Comparison of ENCODE assay signal across 8 mouse cellular contexts in the genomic region with DNA sequence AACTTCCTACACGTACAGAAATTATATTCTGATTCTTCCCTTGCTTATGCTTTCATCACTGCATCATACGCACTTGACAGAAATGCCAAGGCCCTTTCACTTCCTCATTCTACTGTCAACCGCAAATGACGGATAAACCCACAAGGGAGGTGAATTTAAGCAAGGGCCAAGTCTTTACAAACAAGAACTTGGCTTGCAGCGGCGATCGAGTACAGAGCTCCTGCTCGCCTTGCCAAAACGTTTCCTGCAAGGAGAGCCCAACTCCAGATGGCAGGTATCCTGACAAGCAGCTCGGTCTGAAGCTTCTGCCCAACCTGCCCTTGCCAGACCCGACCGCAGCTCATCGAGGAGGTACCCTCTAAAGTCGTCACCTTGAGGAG. TPM values are rescaled to one million over a fixed set of nuclear protein-coding genes. Genes with fewer than 3 reads are reported as not detected.
DNase-seq lines count a peak whose midpoint lies in the region; ATAC-seq lines count a peak whose summit lies in the region.

No protein-coding gene starts in this region.

- peaks cover 6% of the 10 kb centered on the region for H3K36me3 ChIP-seq in embryonic facial prominence, embryonic 15.5 days
- H3K36me3 ChIP-seq in midbrain, embryonic 13.5 days, result peaks cover 5% of the 10 kb centered on the region

- no peaks in the 10 kb centered on the region for H3K27me3 ChIP-seq in embryonic facial prominence, embryonic 15.5 days
- no peaks in the 10 kb centered on the region for H3K27me3 ChIP-seq in midbrain, embryonic 13.5 days

- DNase-seq in spleen, postnatal 36 days (ENCODE audit: low spot score in 2 of 2), result peak; percentile 85 to 90
- no peak for DNase-seq in spleen, postnatal 14 days (ENCODE audit: low spot score in 2 of 2)
- DNase-seq in retina, embryonic 14.5 days (ENCODE audit: low spot score), result no peak
- no peak for DNase-seq in adrenal gland, postnatal 4 days (ENCODE audit: low spot score in 2 of 2)

- H3K4me1 ChIP-seq in embryonic facial prominence, embryonic 15.5 days, result peaks cover 17% of the 10 kb centered on the region
- H3K4me1 ChIP-seq in midbrain, embryonic 13.5 days (replicated peaks), result peaks cover 34% of the 10 kb centered on the region

- peak overlapping the region; percentile 55 for H3K4me2 ChIP-seq in embryonic facial prominence, embryonic 15.5 days (replicated peaks)
- peak overlapping the region; percentile 72 for H3K4me2 ChIP-seq in midbrain, embryonic 13.5 days (replicated peaks)

- H3K9ac ChIP-seq in embryonic facial prominence, embryonic 15.5 days, result peak overlapping the region; percentile 62
- peak overlapping the region; percentile 85 for H3K9ac ChIP-seq in midbrain, embryonic 13.5 days (replicated peaks)

- under 1% methylated on average over 14 of the region's 14 CpGs for WGBS in embryonic facial prominence, embryonic 15.5 days
- 1% methylated on average over 14 of the region's 14 CpGs for WGBS in midbrain, embryonic 13.5 days

- peak overlapping the region; percentile 99 for H3K27ac ChIP-seq in embryonic facial prominence, embryonic 15.5 days (replicated peaks)
- peak overlapping the region; percentile 98 for H3K27ac ChIP-seq in midbrain, embryonic 13.5 days

- H3K4me3 ChIP-seq in embryonic facial prominence, embryonic 15.5 days (replicated peaks), result peak overlapping the region; percentile 68
- peak overlapping the region; percentile 78 for H3K4me3 ChIP-seq in midbrain, embryonic 13.5 days (replicated peaks)

- no peaks in the 10 kb centered on the region for H3K9me3 ChIP-seq in embryonic facial prominence, embryonic 15.5 days (replicated peaks)
- no peaks in the 10 kb centered on the region for H3K9me3 ChIP-seq in midbrain, embryonic 13.5 days

- ATAC-seq in embryonic facial prominence, embryonic 15.5 days (ENCODE audit: insufficient number of reproducible peaks, low FRiP score, low TSS enrichment, low read depth), result peak; percentile 21; the same call in 1 of the 2 replicates
- peak; percentile 43 for ATAC-seq in inflammation-experienced regulatory T-cells, adult 6 months
- no peak for ATAC-seq in midbrain, embryonic 13.5 days
- no peak; the same call in 1 of the 2 replicates for ATAC-seq in cerebellum, adult (ENCODE audit: insufficient number of reproducible peaks, low FRiP score, low TSS enrichment)

RNA-seq across cellular contexts. Expression of a gene that starts 0.6 kb away (rescaled TPM):
- 79.8 and 83.6 TPM in 2 replicates for polyA plus RNA-seq in embryonic facial prominence, embryonic 15.5 days (2015; fragmentation: Nextera tagmentation; extraction: Ambion mirVana)
- polyA plus RNA-seq in inflammation-experienced regulatory T-cells, adult 6 months (2017; shearing (Covaris generic)), result 10 to 100 TPM; 82.8 to 87.7 (median 84.4) TPM
- polyA plus RNA-seq in midbrain, embryonic 13.5 days (2015; fragmentation: Nextera tagmentation; extraction: Ambion mirVana), result 77.8 and 77.9 TPM in 2 replicates
- 10 to 100 TPM; 78.8 to 79.2 TPM for total RNA-seq in adrenal gland, postnatal 4 days (2021)

RNA-seq across cellular contexts. Expression of a gene that starts 25.0 kb away (rescaled TPM):
- polyA plus RNA-seq in embryonic facial prominence, embryonic 15.5 days (2015; fragmentation: Nextera tagmentation; extraction: Ambion mirVana), result 0.60 TPM in 1 of 2 replicates, not detected in the other
- not detected for polyA plus RNA-seq in inflammation-experienced regulatory T-cells, adult 6 months (2017; shearing (Covaris generic))
- polyA plus RNA-seq in midbrain, embryonic 13.5 days (2015; fragmentation: Nextera tagmentation; extraction: Ambion mirVana), result not detected in 2 replicates
- not detected for total RNA-seq in adrenal gland, postnatal 4 days (2021)

Comparison
In these comparisons a context has a peak if more than half of its experiments do, and no peak if none do; other contexts are left out.
1. DNase-seq: peak in spleen, postnatal 36 days (2 of 2); none in spleen, postnatal 14 days (0 of 2), retina, embryonic 14.5 days (single experiment) and adrenal gland, postnatal 4 days (0 of 2).
2. ATAC-seq: peak in embryonic facial prominence, embryonic 15.5 days (single experiment) and inflammation-experienced regulatory T-cells, adult 6 months (single experiment); none in midbrain, embryonic 13.5 days (single experiment) and cerebellum, adult (single experiment).